Mouse (Mus musculus) ES-Bruce4 (cell line): ENCODE measurements around the gene AC109138.7. TPM values are rescaled to one million over a fixed set of nuclear protein-coding genes. Genes with fewer than 3 reads are reported as not detected.

Source experiments
- H3K27ac ChIP-seq: 2 replicates; pipeline ENCODE4 v1.5.1; 2012; ENCODE audit warnings: low read length, inconsistent platforms; ENCODE audit not compliant: insufficient read depth
- H3K27me3 ChIP-seq: 2 replicates; pipeline ENCODE4 v1.6.1; 2012; ENCODE audit warnings: mild to moderate bottlenecking, low read length, inconsistent platforms; ENCODE audit not compliant: control insufficient read depth, poor library complexity, insufficient read depth, severe bottlenecking
- H3K36me3 ChIP-seq: 2 replicates; pipeline ENCODE4 v1.6.1; 2012; ENCODE audit warnings: inconsistent platforms, mild to moderate bottlenecking, low read length, moderate library complexity; ENCODE audit not compliant: control insufficient read depth, poor library complexity, insufficient read depth, severe bottlenecking
- H3K4me1 ChIP-seq: one replicate; pipeline ENCODE4 v1.8.1; 2011; ENCODE audit warnings: low read length; ENCODE audit not compliant: control insufficient read depth, insufficient read depth
- H3K4me3 ChIP-seq: 2 replicates; pipeline ENCODE4 v1.5.1; 2011; ENCODE audit warnings: low read depth, mild to moderate bottlenecking, low read length
- H3K9ac ChIP-seq: 2 replicates; pipeline ENCODE4 v1.6.1; 2012; ENCODE audit warnings: low read depth, mild to moderate bottlenecking, inconsistent platforms; ENCODE audit not compliant: poor library complexity, severe bottlenecking
- H3K9me3 ChIP-seq: replicated peaks from 2 replicates; pipeline ENCODE4 v1.6.1; 2012; ENCODE audit warnings: mild to moderate bottlenecking, low read length, inconsistent platforms; ENCODE audit not compliant: control insufficient read depth, poor library complexity, insufficient read depth, severe bottlenecking
- CTCF ChIP-seq: IDR thresholded peaks from one replicate; pipeline ENCODE4 v1.8.1; 2011; ENCODE audit warnings: low read depth, low read length
- EP300 ChIP-seq: IDR thresholded peaks from 2 replicates; pipeline ENCODE4 v1.6.1; 2011; ENCODE audit warnings: low read depth, low read length; ENCODE audit not compliant: insufficient read depth
- POLR2A ChIP-seq: IDR thresholded peaks from one replicate; pipeline ENCODE4 v1.8.1; 2011; ENCODE audit warnings: low read length; ENCODE audit not compliant: insufficient read depth
- polyA plus RNA-seq: library from polyadenylated mRNA; stranded (reverse); fragments of >200 nt; gene quantifications from 2 replicates; pipeline ENCODE4 v1.2.4, GENCODE M21; 2011; ENCODE audit warnings: low read depth; ENCODE audit not compliant: missing spikeins, insufficient read depth, insufficient read length

AC109138.7 gene
- polyA plus RNA-seq, 1 experiment, result not detected

- TF ChIP-seq CTCF (peak; percentile 47), EP300 (no peak), POLR2A (peak; percentile 62)
- H3K4me1 ChIP-seq, result no peaks in the 10 kb centered on the region
- peak within 1 kb of the TSS; percentile 97 for H3K9ac ChIP-seq
- peak within 1 kb of the TSS; percentile 90 for H3K4me3 ChIP-seq
- H3K27me3 ChIP-seq, result no peaks in the 10 kb centered on the region
- peak within 1 kb of the TSS; percentile 88 for H3K27ac ChIP-seq
- no peaks in the 10 kb centered on the region for H3K9me3 ChIP-seq
- peaks cover 34% of the 10 kb centered on the region for H3K36me3 ChIP-seq
Observed at GRCm38 (mm10) chr19:4191528-4192250, 22.5 kb upstream of the AC109138.7 start, which contains the start of gene Ppp1ca. Gene Ppp1ca (plus strand): TSS chr19:4192065.

GRCm38 (mm10) chr19:4192251-4192985, 21.7 kb upstream of the AC109138.7 start:
- H3K4me1 ChIP-seq, result no peaks in the 10 kb centered on the region
- TF ChIP-seq EP300 (no peak), CTCF (no peak)
- H3K27me3 ChIP-seq, result no peaks in the 10 kb centered on the region
- peak overlapping the region; percentile 90 for H3K4me3 ChIP-seq
- H3K27ac ChIP-seq, result no peak overlapping the region
- H3K9me3 ChIP-seq, result no peaks in the 10 kb centered on the region
- peaks cover 41% of the 10 kb centered on the region for H3K36me3 ChIP-seq
- peak overlapping the region; percentile 97 for H3K9ac ChIP-seq

- no peaks in the 10 kb centered on the region for H3K9me3 ChIP-seq
- peak overlapping the region; percentile 90 for H3K4me3 ChIP-seq
- TF ChIP-seq EP300, result no peak
- TF ChIP-seq POLR2A, result no peak
- no peak for TF ChIP-seq CTCF
- H3K4me1 ChIP-seq, result no peaks in the 10 kb centered on the region
- H3K27me3 ChIP-seq, result no peaks in the 10 kb centered on the region
- peak overlapping the region; percentile 97 for H3K9ac ChIP-seq
- no peak overlapping the region for H3K27ac ChIP-seq
- peaks cover 43% of the 10 kb centered on the region for H3K36me3 ChIP-seq
Observed at GRCm38 (mm10) chr19:4193129-4193528, 21.0 kb upstream of the AC109138.7 start.

- H3K27ac ChIP-seq, result no peak overlapping the region
- TF ChIP-seq POLR2A, result no peak
- H3K27me3 ChIP-seq, result no peaks in the 10 kb centered on the region
- no peak overlapping the region for H3K9ac ChIP-seq
- no peaks in the 10 kb centered on the region for H3K4me1 ChIP-seq
- H3K9me3 ChIP-seq, result no peaks in the 10 kb centered on the region
- peaks cover 53% of the 10 kb centered on the region for H3K36me3 ChIP-seq
- no peak overlapping the region for H3K4me3 ChIP-seq
Observed at GRCm38 (mm10) chr19:4194021-4194724, 20.0 kb upstream of the AC109138.7 start.

GRCm38 (mm10) chr19:4194776-4195650, 19.1 kb upstream of the AC109138.7 start:
- Histone ChIP-seq H3K4me3 (no peak overlapping the region), H3K4me1 (no peaks in the 10 kb centered on the region), H3K27ac (no peak overlapping the region), H3K9ac (no peak overlapping the region), H3K9me3 (no peaks in the 10 kb centered on the region), H3K27me3 (no peaks in the 10 kb centered on the region), H3K36me3 (peaks cover 58% of the 10 kb centered on the region)
- TF ChIP-seq EP300 (no peak), POLR2A (no peak), CTCF (no peak)
